Mouse (Mus musculus) G1E (cell line): ENCODE measurements at regions not wholly inside any gene's neighbourhood (a gene's known extent, or its start where the extent isn't known, plus 50 kb on each side); places are given as distances from the start of the nearest gene placed in this dataset.

Experiments
- ATAC-seq: 2 replicates; pipeline ENCODE4 v1.8.0; 2016; ENCODE audit warnings: mild to moderate bottlenecking; ENCODE audit not compliant: insufficient number of reproducible peaks, poor library complexity, low FRiP score, severe bottlenecking; ENCODE audit errors: extremely low read depth
- DNase-seq: peaks from one replicate; pipeline ENCODE4 v3.0.0; 2012; ENCODE audit warnings: low spot score
- H3K27me3 ChIP-seq: 2 replicates; pipeline ENCODE4 v1.6.1; 2012; ENCODE audit warnings: mild to moderate bottlenecking, low read length, inconsistent platforms; ENCODE audit not compliant: insufficient read depth
- H3K36me3 ChIP-seq: replicated peaks from 2 replicates; pipeline ENCODE3; 2012; ENCODE audit warnings: mild to moderate bottlenecking, inconsistent platforms
- H3K4me1 ChIP-seq: 2 replicates; pipeline ENCODE4 v1.6.1; 2012; ENCODE audit warnings: low read depth, low read length, inconsistent platforms, mixed read lengths; ENCODE audit not compliant: insufficient read depth
- H3K4me3 ChIP-seq: 2 replicates; pipeline ENCODE4 v1.5.1; 2012; ENCODE audit warnings: low read depth, mild to moderate bottlenecking, inconsistent platforms, low read length, moderate library complexity, mixed read lengths
- H3K9me3 ChIP-seq: replicated peaks from 2 replicates; pipeline ENCODE4 v1.6.1; 2012; ENCODE audit warnings: inconsistent platforms
- CTCF ChIP-seq: IDR thresholded peaks from 2 replicates; pipeline ENCODE4 v1.5.1; 2012; ENCODE audit warnings: low read depth, low read length, inconsistent platforms, mixed read lengths
- GATA1 ChIP-seq: IDR thresholded peaks from 2 replicates; pipeline ENCODE4 v1.6.1; 2012; ENCODE audit warnings: borderline replicate concordance, low read length, inconsistent platforms, mixed read lengths
- GATA2 ChIP-seq: IDR thresholded peaks from 2 replicates; pipeline ENCODE4 v1.6.1; 2012; ENCODE audit warnings: low read depth, low read length, inconsistent platforms, borderline replicate concordance
- POLR2AphosphoS5 ChIP-seq: IDR thresholded peaks from 2 replicates; pipeline ENCODE4 v1.6.1; 2012; ENCODE audit warnings: low read depth, low read length, inconsistent platforms; ENCODE audit not compliant: insufficient replicate concordance
- TAL1 ChIP-seq: conservative IDR thresholded peaks from 2 replicates; pipeline ENCODE4 v1.6.1; 2012; ENCODE audit warnings: low read depth, low read length, inconsistent platforms, mixed read lengths

- ATAC-seq, result peak; percentile 54
- H3K4me3 ChIP-seq, result no peak overlapping the region
- no peaks in the 10 kb centered on the region for H3K36me3 ChIP-seq
- TF ChIP-seq GATA1, result no peak
- peak; percentile 80 for TF ChIP-seq CTCF
- H3K27me3 ChIP-seq, result no peaks in the 10 kb centered on the region
- peaks cover 31% of the 10 kb centered on the region for H3K9me3 ChIP-seq
- no peaks in the 10 kb centered on the region for H3K4me1 ChIP-seq
- DNase-seq, result no peak
These were observed 169.4 kb downstream of the Arrdc4 start for GRCm38 (mm10) chr7:68579666-68580065.

DNA sequence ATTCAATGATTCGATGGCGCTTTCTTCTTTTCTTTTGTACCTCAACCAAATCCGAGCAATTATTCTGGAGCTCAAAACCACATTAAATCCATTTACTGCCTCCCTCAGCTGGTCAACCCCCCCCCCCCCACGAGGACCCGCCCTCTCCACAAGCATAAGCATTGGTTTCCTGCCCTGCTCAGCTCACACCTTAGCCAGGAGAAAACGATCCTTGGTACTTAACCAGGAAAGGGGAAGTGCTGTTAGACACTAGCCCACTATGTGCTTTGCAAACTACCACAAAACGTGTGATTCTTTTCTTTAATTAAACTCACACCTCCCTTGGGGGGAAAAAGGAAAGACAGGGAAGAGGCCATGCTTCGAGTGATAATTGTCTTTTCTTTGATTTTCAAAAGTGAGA, 169.8 kb downstream of the Arrdc4 start:
- Histone ChIP-seq H3K9me3 (peaks cover 32% of the 10 kb centered on the region), H3K27me3 (no peaks in the 10 kb centered on the region), H3K4me1 (no peaks in the 10 kb centered on the region), H3K4me3 (no peak overlapping the region), H3K36me3 (no peaks in the 10 kb centered on the region)
- TF ChIP-seq POLR2AphosphoS5 (no peak), CTCF (no peak), GATA1 (no peak)
- DNase-seq (no peak), ATAC-seq (no peak)

DNA sequence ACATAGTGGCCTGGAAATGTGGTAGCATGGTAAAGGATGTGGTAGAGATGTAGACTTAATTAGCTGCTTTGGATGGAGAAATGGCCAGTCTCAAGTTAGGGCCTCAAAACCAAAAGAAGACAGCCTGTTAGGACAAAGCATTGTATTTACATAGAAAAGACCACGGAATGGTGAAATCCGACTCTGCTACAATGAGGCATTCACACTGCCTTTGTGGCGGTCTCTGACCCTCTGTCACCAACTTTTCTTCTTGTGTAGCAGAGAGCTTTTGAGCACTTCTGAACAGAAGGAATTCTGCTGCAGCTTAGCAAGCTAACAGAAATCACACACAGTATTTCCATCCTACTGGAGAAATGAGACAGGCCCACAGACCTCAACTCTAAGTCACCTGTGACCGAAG, 177.7 kb downstream of the Arrdc4 start:
- no peak for TF ChIP-seq GATA2
- no peak for TF ChIP-seq TAL1
- TF ChIP-seq CTCF, result no peak
- no peak for TF ChIP-seq GATA1
- no peak for TF ChIP-seq POLR2AphosphoS5
- Histone ChIP-seq H3K36me3 (no peaks in the 10 kb centered on the region), H3K4me1 (no peaks in the 10 kb centered on the region), H3K9me3 (peaks cover 51% of the 10 kb centered on the region), H3K27me3 (no peaks in the 10 kb centered on the region), H3K4me3 (no peak overlapping the region)
- DNase-seq, result no peak
- ATAC-seq, result no peak

DNA sequence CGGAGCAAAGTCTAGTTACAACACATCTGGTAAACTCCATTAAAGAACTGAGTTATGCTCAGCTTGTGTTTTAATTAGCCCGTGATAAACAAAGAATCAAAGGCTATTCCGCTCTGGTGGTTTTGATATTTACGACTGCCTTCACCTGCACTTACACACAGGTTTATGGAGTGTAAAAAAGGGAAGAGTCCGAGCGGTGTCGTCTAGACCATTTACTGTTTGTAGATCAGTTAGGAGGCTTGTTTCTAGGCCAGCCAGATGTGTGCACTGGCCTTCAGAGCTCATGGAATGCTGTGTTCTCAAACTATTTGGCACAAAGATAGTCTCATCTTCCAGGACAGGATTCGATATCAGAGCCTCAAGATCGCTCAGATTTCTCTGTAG, 180.9 kb downstream of the Arrdc4 start:
- no peak for TF ChIP-seq CTCF
- TF ChIP-seq POLR2AphosphoS5, result no peak
- no peak for TF ChIP-seq TAL1
- no peak for TF ChIP-seq GATA2
- no peak for TF ChIP-seq GATA1
- Histone ChIP-seq H3K27me3 (no peaks in the 10 kb centered on the region), H3K4me1 (no peaks in the 10 kb centered on the region), H3K36me3 (no peaks in the 10 kb centered on the region), H3K9me3 (peaks cover 50% of the 10 kb centered on the region), H3K4me3 (no peak overlapping the region)
- no peak for DNase-seq
- no peak for ATAC-seq

DNA sequence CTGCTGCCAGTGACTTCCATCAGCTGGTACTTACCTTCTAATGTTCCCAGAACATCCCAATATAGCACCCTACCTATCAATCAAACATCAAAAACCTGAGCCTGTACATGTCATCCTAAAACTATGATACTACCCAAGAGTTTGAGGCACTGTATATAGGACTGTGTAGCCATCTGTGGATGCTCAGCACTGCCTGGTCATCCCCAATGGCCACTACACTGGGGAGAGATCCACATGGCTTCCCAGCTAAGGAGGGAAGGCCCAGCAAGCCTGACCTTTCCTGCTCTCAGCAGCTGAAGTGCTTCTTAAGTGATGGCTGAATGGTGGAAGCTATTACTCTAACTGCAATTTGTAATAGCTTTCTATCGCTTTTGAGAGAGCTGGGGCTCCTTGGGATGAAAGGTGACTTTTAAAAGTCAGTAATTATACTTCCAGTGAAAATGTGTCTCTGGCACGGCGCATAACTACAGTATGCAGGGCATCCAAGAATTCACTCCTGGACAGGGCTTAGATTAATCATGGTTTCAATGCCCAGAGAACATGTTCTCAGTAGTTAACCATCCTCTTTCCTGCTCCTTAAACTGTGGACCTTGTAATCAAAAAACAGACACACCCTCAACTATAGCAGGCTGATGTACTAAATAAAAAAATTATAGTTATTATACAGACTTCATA, 181.5 kb downstream of the Arrdc4 start:
- no peak overlapping the region for H3K4me3 ChIP-seq
- TF ChIP-seq GATA1, result no peak
- TF ChIP-seq TAL1, result no peak
- TF ChIP-seq POLR2AphosphoS5, result no peak
- no peak for TF ChIP-seq GATA2
- TF ChIP-seq CTCF, result no peak
- DNase-seq (no peak), ATAC-seq (no peak)
- H3K36me3 ChIP-seq, result no peaks in the 10 kb centered on the region
- H3K27me3 ChIP-seq, result no peaks in the 10 kb centered on the region
- H3K9me3 ChIP-seq, result peaks cover 46% of the 10 kb centered on the region
- no peaks in the 10 kb centered on the region for H3K4me1 ChIP-seq

DNA sequence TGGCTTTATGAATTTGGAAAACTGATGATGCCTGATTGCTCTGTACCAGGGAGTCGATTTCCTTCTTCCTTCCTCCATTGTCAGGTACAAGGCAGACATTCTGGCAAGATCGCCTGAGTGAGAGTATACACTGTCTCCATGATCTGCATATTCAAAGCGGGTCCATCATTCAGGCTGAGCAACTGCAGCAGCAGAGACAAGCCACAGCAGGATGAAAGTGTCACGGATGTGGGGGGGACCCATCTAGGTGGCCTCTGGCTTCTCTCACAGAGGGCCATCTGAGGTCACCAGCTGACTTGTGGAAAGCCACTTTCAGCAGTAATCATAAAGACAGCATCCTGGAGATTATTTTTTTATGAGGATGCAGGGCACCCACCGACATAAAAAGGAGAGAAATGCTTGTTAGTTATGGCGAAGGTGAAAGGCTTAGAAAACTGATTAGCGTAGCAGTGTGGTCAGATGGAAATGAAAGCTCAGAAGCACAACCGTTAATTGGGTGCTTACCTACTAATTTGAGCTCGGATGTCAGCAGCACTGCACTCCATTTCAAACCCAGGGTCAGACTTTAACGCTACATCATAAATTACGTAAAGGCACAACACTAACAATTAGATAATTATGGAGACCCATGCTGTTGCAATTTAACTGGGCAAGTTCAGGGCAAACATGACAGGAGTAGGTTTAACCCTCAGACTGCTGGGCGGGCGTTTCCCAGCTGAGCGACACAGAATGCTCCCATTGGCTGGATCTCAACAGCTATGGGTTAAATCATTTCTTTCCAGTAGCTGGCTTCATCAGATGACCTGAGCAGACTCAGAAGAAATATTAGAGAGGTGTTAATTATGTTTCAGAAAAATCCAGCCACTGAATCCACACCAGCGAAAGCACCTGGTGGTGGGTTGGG, 189.3 kb downstream of the Arrdc4 start:
- H3K27me3 ChIP-seq, result no peaks in the 10 kb centered on the region
- DNase-seq, result no peak
- H3K9me3 ChIP-seq, result peaks cover 36% of the 10 kb centered on the region
- no peaks in the 10 kb centered on the region for H3K4me1 ChIP-seq
- no peaks in the 10 kb centered on the region for H3K36me3 ChIP-seq
- TF ChIP-seq GATA2 (no peak), CTCF (no peak), TAL1 (no peak), GATA1 (no peak), POLR2AphosphoS5 (no peak)
- H3K4me3 ChIP-seq, result no peak overlapping the region
- ATAC-seq, result no peak
